Mouse (Mus musculus): ENCODE data around the gene Nsf. TPM values are rescaled to one million over a fixed set of nuclear protein-coding genes. Genes with fewer than 3 reads are reported as not detected.
A peak's percentile ranks its signal among the peaks of the same experiment; 100 is the strongest.

Gene Nsf
- polyA plus RNA-seq, 1 experiment: 3.0 TPM

DNA sequence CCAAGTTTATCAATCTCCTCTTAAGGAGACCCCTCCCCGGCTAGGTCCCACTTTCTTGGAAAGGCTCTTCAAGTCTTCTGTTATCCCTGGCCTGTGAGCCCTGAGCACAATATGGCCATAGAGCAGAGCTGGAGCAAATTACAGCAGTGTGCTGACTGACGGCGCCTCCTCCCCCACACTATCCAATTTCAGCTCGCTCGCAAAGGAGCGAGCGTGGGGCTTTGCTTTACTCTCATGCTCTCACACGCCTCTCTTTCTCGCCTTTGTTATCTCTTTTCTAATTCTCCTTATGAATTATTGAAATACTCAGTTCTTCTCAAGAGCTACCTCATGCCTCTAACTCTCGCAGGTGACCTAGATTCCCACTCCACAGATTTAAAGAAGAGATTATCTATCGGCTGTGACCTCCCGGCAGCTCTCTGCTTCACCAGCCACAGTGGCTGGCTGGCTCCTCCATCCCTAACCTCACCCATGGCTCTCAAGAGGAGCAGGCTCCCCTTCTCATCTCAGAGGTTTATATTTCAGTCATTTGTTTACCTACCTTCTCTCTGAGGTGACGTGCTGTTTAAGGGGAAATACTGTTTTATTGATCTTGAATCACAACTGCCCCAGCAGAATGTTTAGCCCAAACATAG, 69.0 kb downstream of the Nsf start:
- TF ChIP-seq GATA1 (IDR thresholded peaks at IDR 0.05; ENCODE audit: low read length): no peak

DNA sequence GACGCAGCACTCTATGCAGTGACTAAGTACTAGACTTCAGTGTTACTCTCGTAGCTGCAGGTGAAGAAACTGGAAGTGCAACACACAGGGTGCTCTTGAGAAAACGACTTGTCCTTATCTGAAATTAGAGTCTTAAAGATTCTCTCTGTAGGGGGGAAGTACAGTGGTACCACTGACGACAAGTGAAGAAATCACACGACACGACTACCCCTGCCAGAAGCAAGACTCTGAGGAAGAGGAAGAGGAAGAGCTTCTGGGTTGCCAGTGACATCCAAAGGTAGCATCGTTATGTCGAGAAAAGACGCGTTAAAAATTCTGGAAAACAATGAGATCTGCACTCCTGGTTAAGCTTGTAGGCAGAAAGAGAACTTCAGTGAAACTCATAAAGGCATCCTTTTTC, 70.1 kb downstream of the Nsf start:
- TF ChIP-seq GATA1 (IDR thresholded peaks at IDR 0.05; ENCODE audit: low read length): no peak

GRCm38 (mm10) chr11:103878441-103878840, 75.4 kb downstream of the Nsf start:
- TF ChIP-seq GATA1 (IDR thresholded peaks at IDR 0.05; ENCODE audit: low read length): no peak

GRCm38 (mm10) chr11:103870352-103870751, 83.5 kb downstream of the Nsf start:
- no peak for TF ChIP-seq GATA1 (IDR thresholded peaks at IDR 0.05; ENCODE audit: low read length)

DNA sequence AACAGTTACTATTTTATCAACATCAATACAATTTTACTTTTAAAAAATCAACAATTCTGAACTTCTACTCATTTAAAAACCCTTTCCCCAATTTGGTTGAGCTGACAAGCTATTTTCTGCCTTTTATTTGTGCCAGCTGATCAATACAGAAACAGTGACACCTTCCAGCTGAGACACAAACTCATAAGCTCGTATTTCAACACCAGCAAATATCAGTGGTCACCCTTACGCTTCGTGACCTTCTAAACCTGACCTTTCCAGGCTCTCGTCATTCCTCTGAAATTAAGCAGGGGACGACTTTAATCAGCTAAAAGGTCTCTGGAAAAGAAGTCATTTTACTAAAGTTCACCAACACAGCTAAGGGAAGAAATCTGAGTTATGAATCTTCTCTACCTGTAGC, 86.2 kb downstream of the Nsf start:
- TF ChIP-seq GATA1 (IDR thresholded peaks at IDR 0.05; ENCODE audit: low read length): no peak

DNA sequence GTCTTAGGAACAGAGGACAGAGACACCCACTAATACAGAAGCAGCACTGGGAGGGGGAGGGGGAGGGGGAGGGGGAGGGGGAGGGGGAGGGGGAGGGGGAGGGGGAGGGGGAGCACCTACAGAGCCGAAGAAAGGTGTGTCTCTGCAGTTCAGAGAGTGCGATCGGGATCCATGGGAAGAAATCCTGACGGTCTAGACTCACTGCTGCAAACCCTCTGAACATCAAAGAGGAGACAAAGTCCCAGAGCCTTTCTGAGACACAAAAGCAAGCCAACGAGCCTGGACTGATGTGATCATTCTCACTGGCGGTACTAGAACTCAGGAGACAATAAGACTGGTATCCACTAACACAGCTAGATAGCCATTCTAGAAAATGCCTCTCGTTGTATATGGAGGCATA, 88.5 kb downstream of the Nsf start:
- no peak for TF ChIP-seq GATA1 (IDR thresholded peaks at IDR 0.05; ENCODE audit: low read length)

DNA sequence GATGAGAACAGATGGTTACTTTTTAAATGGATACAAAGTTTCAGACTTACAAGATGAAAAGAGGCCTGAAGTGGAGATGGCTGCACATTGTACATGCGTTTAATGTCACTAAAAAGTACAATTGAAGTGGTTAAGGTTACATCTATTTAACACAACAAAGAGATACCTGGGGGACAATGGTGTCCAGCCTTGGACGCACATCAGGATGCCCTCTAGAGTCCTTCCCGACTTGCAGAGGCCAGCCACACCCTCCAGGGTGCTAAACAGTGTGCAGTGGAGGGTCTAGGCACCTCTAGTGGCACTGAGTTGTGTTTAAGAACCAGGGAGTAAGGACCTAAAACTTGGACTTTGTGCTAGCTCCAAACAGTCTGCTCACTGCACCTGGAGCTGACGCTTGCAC, 89.4 kb downstream of the Nsf start:
- no peak for TF ChIP-seq GATA1 (IDR thresholded peaks at IDR 0.05; ENCODE audit: low read length)

DNA sequence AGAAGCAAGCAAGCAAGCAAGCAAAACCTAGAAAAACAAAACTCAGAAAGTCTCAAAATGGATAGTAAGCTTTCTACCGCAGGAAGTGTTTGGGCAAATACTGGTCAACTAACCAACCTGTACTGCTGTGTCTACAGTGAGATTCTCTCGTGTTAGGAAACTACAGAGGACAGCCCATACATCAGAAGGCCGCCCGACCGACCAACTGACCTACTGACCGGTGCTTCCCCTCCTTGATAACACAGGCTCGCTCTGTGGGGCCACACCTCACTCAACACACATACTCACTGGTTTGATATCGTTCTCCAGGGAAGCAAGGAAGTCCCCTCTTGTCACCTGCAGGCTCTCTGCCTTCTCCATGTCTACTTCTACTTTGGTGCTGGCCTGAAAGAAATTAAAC, 90.9 kb downstream of the Nsf start:
- TF ChIP-seq GATA1 (IDR thresholded peaks at IDR 0.05; ENCODE audit: low read length): no peak

DNA sequence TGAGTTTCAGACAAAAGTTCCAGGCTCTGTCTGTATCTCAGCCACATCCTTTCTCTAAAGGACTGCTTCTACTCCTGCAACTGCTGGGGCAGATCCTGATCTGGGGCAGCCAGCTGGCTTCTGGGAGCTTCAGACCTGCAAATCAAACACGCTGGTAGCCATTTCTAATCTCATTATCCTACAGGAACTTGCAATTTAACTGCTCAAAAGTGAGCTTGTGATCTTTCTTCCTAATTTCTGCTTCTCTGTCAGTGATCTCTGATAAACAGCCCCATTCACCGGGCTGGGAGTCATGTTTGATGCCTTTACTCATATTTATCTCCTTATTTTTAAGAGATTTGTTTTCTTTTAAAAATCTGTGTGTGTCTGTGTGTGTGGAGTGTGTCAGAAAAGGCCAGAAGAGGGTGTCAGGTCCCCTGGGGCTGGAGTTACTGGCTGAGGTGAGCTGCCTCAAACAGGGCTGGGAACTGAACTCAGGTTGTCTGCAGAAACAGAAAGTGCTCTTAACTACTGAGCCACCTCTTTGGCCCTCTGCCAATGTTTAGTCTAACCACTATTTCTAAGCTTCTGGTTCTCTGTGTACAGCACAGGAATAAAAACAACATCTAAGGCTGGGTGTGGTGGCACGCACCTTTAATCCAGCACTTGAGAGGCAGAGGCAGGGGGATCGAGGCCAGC, 93.8 kb downstream of the Nsf start:
- no peak for TF ChIP-seq GATA1 (IDR thresholded peaks at IDR 0.05; ENCODE audit: low read length)

GRCm38 (mm10) chr11:103858760-103859159, 95.1 kb downstream of the Nsf start:
- no peak for TF ChIP-seq GATA1 (IDR thresholded peaks at IDR 0.05; ENCODE audit: low read length)

- no peak for TF ChIP-seq GATA1 (IDR thresholded peaks at IDR 0.05; ENCODE audit: low read length)
These were observed 97.2 kb downstream of the Nsf start for GRCm38 (mm10) chr11:103856641-103857040.

GRCm38 (mm10) chr11:103854294-103854693, 99.6 kb downstream of the Nsf start:
- no peak for TF ChIP-seq GATA1 (IDR thresholded peaks at IDR 0.05; ENCODE audit: low read length)

- TF ChIP-seq GATA1 (IDR thresholded peaks at IDR 0.05; ENCODE audit: low read length): no peak
These were observed 100.5 kb downstream of the Nsf start for GRCm38 (mm10) chr11:103853284-103853920.

GRCm38 (mm10) chr11:103852590-103853283, 101.1 kb downstream of the Nsf start:
- TF ChIP-seq GATA1 (IDR thresholded peaks at IDR 0.05; ENCODE audit: low read length): peak; percentile 41

- TF ChIP-seq GATA1 (IDR thresholded peaks at IDR 0.05; ENCODE audit: low read length): no peak
These were observed 105.6 kb downstream of the Nsf start for GRCm38 (mm10) chr11:103848287-103848686.

DNA sequence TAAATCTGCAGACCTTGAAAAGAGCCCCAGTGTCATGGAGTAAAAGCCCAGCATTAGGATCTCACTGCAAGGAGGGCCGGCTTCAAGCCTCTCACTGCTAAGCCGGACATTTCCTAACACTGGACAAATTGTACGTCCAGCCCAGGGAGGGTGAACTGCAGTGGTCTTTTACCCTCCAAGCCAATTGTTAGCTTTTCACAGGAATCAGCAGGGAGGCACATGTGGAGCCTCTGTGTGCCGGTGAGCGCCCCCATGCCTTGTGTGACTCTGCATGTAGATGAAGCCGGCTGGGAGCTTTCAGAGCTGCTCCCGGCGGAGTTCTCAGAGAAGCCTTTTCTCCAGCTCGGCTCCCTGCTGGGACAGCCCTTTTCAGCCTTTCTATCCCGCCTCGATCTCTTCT, 113.0 kb downstream of the Nsf start:
- no peak for TF ChIP-seq GATA1 (IDR thresholded peaks at IDR 0.05; ENCODE audit: low read length)

Data from G1E-ER4 (cell line).